Mouse (Mus musculus) erythroblast, embryonic 14.5 days (primary cell): ENCODE data around the gene Ubtf.

Experiments used
- GATA1 ChIP-seq: IDR thresholded peaks from 2 replicates; pipeline ENCODE4 v1.6.1; 2012; ENCODE audit warnings: low read length, inconsistent platforms, mixed read lengths
- TAL1 ChIP-seq: IDR thresholded peaks from 3 replicates; pipeline ENCODE4 v1.6.1; 2012; ENCODE audit warnings: low read length, inconsistent platforms, mixed read lengths

DNA sequence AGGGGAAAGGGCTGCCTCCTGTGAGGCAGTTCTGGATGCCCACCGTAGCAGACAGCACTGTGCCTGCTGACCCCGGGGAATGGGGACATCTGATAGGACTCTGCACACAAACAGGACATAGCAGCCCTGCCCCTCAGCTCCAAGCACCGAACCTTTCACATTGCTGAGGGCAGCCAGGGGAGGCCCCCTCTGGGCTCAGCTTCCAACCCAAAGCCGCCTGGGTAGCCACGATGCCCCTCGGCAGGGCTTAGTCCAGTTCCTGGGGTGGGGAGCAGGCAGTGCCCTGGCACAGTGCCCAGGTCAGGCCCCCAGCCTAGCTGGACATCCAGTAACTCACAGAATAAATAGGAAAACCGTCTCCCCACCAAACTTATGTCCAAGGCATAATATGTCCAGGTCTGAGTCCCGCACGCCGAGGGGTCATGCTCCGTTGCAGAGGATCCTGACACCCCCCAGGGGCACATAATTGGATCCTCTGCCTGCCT is 28.4 kb downstream of the Ubtf start:
- no peak for TF ChIP-seq GATA1
- no peak for TF ChIP-seq TAL1
